Mouse (Mus musculus) heart, postnatal 14 days (tissue): ENCODE measurements around the gene Bcl10. TPM values are rescaled to one million over a fixed set of nuclear protein-coding genes. Genes with fewer than 3 reads are reported as not detected.
"Not testable (repeated sequence)": the region's sequence is repeated elsewhere in the genome, so short reads cannot be mapped to it uniquely, and the experiment has no call there.

Source experiments
- DNase-seq, 2 experiments: peaks; one replicate each; pipeline ENCODE4 v3.0.0; 2021 to 2022
- intact Hi-C: fragments of 180-260 bp; cut with DNase I; formaldehyde crosslinking; loops from one replicate; pipeline ENCODE4 v1.15.1; 2025
- total RNA-seq, 2 experiments: library from RNA; stranded (reverse); gene quantifications; 2 replicates each; pipeline ENCODE4 v1.2.3; 2021

The Bcl10 gene
- total RNA-seq, 2 experiments from 2014 or later: 20.8 to 22.1 TPM

DNA sequence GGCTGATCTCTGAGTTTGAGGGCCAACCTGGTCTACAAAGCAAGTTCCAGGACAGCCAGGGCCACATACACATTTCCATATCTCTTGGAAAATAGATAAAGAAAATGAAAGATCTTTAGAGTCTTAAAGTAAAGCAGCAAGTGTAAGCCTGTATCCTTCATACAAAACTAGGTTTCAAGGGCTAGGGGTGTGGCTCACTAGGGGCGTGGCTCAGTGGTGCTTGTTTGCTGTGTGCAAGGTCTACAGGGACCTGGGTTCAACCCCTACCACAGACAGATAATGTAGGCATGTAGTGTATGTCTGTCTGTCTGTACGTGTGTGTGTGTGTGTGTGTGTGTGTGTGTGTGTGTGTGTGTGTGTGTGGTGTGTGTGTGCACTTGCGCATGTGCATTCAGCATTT lies 23.3 kb downstream of the Bcl10 start:
- DNase-seq: no peak
- intact Hi-C loops: no loop called here

DNA sequence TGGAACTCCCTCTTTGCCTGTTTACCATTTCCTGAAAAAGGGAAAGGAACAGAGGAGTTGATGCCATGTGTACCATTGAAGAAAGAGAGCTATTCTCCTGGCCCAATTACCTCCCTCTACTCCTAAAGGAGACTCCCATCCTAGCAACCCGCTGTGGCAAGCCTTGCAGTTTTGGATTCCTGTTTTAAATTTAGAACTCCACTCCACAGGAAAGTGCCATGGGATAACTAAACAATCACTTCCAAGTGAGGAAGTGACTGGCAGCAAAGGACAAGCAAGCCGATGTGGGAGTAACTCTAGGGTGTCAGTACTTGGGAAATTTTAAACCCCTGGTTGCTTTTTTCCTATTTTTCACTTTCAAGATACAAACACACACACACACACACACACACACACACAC lies 24.1 kb downstream of the Bcl10 start:
- intact Hi-C loops: no loop called here
- DNase-seq: no peak

- intact Hi-C loops: no loop called here
- DNase-seq: no peak
Measured at GRCm38 (mm10) chr3:145947539-145948204, 25.1 kb downstream of the Bcl10 start.

DNA sequence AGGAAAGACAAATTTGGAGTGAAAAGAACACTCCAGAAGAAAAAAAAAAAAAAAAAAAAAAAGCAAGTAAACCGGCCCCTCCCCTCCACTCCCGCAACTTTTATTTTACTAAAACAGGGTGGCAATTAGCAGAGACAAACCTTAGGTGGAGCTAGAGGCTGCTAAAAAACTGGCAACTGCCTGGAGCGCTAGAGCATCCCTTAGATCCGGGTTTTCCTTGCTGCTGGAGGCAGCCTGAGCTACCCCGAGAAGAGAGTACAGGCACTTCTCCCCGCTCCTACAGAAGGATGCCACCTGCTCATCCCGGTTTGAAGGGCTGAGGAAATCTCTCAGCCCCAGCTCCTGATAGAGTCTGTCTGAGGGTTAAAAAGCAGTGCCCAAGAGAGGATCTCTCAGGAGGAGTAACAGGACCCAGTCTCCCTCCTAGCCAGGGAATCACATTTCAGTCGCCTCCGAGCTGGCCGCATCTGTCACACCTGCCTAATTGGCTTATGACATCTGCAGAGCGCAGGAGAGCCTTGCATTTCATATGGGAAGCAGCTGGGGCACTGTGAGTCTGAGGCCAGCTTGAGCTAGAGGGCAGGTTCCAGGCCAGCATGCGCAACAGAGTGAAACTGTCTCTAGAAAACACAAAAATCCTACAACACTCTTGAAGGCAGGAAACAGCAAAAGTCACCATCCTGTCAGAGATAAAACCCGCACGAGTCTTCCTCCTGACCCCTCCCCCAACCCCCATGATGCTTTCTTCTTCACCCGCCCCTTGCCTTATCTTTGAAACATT lies 27.6 kb downstream of the Bcl10 start:
- intact Hi-C loops: loop anchor here (5.0 kb wide), 2 partner anchors 37 to 107 kb away; partner anchors contain the start of gene Syde2
- peak; percentile 34 to 53 for DNase-seq

DNA sequence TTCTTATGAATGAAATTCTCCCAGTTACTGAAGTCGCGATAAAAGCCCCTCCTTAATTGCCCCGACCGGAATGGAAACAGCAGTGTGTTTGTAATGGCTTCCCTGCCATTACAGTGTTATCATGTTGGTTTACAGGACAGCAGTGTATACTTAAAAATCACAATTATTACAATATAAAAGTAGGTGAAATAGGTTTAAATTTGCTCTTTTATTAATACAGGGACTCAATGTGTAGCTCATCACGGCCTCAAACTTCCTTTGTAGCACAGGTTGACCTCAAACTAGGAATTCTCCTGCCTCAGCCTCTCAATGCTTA lies 28.2 kb downstream of the Bcl10 start:
- DNase-seq: no peak
- intact Hi-C loops: loop anchor here (5.0 kb wide), 2 partner anchors 37 to 107 kb away; partner anchors contain the start of gene Syde2

DNA sequence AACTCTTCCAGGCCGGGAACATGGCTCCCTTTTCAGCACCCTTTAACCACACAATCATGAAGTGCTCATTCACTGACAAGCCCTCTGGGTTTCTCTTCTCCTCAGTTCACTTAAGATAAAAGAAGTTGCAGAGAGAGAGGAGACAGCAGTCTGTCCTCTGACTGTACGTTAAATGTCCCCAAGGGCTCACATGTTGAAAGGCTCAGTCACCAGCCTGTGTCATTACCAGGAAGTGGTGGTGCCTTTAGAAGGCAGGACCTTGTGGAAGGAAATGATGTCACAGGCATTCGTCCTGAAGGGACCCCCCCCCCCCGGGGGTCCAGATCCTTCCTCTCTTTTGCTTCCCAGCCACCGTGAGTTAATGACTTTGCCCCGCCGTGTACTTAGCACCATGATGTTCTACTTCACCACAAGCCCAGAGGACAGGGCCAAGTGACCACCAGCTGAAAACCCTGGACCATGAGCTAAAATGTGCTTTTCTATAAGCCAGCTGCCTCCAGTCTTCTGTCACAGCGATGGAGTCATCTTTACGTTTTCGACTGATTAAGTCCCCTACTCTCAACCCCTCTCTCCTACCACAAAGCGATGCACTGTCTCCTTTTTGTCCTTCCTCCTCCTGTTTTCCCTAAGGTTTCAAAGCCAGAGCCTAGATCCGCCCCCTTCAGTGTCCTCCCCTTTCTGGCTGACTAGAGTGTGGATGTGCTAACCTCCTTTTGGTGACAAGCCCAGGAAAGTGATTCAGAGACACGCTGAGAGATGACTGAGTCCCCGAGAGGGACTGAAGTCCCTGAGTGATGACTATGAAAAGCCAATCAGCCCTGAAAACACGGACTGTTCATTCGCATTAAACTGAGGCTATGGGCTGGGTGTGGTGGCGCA lies 28.9 kb downstream of the Bcl10 start:
- intact Hi-C loops: loop anchor here (5.0 kb wide), 2 partner anchors 36 to 106 kb away; partner anchors contain the start of gene Syde2

DNA sequence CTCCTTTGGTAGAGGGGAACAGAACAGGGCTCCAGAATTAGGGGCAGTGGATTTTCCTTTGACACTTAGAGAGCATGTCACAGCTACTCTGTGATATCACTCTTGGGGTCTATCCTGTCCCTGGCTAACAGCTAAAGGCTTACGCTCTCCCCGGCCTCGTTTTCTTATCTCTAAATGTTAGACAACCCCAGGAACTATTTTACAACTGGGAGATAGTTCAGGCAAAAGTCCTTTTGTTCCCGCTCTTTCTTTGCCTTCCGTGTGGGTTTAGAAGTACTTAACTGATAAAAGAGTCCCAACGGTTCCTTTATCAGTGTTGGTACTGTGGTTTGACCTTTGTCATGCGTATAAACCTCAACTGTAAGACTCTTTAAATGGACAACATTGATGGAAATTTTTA lies 30.3 kb downstream of the Bcl10 start:
- intact Hi-C loops: loop anchor here (5.0 kb wide), 2 partner anchors 34 to 104 kb away; partner anchors contain the start of gene Syde2
- DNase-seq: no peak

More for the DNA sequence above, 28.9 kb downstream of the Bcl10 start:
- peak; percentile 31 to 51 for DNase-seq

DNA sequence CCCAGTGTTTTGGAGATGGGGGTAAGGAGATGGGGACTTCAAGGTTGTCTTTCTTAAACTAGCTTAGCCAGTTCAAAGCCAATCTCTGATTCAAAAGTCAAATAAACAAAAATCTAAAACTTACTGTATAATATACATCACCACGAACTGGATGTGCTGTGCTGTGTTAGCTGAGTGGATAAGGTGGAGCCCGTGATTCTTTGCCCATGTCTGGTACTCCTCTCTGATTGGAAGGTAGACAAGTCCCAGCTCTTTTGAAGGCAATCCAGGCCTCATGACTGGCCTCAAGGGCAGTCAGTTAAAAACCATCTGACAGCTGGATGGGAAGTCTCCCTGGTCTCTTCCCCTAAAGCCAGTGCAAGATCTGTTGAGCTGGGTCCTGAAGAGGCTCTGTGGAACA lies 30.8 kb downstream of the Bcl10 start:
- no peak for DNase-seq
- intact Hi-C loops: loop anchor here (5.0 kb wide), 2 partner anchors 34 to 104 kb away; partner anchors contain the start of gene Syde2

DNA sequence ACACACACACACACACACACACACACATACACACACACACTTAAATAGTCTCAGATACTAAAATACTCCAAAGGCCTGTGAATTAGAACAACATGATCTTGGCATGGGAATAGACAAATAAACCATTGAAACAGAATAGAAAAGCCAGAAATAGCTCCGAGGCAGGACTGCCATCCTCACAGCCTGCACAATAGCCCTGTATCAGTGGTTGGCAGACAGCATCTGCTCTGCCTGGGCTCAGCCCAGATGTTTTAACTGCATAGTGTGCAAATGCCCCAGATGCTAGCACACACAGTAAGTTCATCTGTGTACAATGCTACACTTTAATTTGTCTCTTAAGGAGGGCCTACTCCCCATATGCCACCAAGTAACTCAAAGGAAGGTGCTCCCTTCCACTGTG lies 37.2 kb downstream of the Bcl10 start:
- DNase-seq: peak in 1 of 2 experiments; percentile 14
- intact Hi-C loops: no loop called here

DNA sequence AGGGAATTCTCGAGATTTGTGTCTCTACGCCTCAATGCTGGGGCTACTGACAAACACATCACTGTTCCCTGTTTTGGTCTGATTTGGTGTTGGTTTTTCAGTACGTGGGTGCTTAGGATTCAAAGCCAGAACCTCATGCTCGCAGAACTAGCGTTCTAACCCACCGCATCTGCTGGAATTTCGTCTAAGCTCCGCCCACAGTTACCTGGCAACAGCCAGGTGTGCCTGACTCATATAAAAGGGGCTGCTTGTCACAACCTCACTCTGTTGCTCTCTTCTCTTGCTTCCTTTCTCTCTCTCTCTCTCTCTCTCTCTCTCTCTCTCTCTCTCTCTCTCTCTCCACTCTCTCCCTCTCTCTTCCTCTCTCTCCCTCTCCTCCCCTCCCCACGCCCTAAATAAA lies 39.8 kb downstream of the Bcl10 start:
- intact Hi-C loops: no loop called here
- DNase-seq: no peak

DNA sequence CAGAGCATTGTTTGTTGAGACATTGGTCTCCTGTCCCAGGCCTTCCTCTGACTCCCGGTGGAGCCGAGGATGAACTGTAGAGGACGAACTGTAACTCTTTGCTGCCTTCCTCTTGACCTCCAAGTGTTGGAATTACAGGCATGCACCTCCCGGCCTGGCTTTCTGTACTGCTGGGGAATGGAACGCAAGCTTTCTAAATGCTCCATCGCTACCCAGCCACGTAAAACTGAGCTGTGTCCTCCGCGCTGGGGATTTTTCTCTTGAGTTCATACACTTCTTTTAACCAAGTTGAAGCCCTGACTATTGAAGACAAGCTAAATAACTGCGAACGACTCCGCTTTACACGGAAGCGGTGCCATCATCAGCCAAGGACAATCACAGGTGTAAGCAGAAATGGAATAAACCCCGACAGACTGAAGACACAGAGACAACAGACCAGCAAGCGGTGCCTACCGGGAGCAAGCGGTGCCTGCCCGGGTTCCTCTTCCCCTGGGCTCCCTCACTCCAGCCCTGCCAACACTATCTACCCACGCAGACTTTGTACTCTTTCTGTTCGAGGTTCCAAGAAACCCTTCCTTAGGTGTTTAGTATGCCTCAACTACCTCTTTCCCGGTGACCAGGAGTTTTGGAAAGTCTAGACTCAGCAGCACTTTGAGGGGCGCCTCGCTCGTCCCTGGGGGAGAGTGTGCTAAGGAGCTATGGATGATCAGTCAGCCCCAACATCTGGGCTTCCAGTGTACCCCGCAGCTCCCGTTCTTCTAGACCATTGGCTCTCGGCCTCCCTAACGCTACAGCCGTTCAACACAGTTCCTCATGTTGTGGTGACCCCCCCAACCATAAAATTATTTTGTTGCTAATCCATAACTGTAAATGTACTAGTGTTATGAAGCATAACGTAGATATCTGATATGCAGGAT lies 40.8 kb downstream of the Bcl10 start:
- intact Hi-C loops: no loop called here
- peak in 1 of 2 experiments; percentile 40 for DNase-seq

DNA sequence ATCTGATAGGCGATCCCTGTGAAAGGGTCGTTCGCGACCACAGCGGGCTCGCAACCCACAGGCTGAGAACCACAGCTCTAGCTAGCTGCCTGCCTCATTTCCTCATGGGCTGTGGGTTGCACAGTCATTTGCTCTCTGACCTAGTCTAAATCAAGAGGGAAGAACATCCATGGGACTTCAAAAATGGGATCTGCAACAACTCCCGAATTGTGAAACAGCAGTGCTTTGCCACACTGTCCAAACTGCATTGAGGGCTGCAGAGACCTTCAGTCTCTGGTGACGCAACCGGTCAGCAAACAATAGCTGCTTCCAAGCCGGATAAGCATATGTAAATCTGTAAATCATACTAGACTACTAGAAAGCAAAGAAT lies 41.4 kb downstream of the Bcl10 start:
- intact Hi-C loops: no loop called here
- DNase-seq: peak in 1 of 2 experiments; percentile 26

DNA sequence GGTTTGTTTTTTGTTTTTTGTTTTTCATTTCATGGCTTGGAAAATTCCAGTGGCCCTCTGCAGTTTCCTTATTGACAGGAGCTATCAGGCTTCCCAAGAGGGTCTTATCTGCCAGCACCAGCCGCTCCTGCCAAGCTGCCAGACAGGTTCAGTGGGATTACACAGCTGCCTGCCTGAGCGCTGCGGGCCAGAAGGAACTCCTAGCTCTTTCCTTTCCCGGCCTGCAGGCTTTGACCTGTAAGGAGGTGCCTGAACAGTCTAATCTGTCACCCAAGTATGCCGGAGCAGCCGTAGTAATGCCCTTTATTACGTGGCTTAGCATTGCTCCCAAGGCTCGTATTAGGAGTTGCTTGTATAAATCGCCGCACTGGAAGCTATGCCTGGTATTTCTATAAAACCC lies 41.9 kb downstream of the Bcl10 start:
- DNase-seq: peak; percentile 57 to 71
- intact Hi-C loops: no loop called here

DNA sequence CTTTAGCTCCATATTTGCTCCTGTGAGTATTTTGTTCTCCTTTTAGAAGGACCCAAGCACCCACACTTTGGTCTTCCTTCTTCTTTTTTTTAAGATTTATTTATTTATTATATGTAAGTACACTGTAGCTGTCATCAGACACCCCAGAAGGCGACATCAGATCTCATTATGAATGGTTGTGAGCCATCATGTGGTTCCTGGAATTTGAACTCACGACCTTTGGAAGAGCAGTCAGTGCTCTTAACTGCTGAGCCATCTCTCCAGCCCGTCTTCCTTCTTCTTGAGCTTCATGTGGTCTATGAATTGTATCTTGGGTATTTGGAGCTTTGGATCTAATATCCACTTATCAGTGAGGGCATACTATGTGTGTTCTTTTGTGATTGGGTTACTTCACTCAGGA lies 43.0 kb downstream of the Bcl10 start:
- not testable (repeated sequence) for DNase-seq

DNA sequence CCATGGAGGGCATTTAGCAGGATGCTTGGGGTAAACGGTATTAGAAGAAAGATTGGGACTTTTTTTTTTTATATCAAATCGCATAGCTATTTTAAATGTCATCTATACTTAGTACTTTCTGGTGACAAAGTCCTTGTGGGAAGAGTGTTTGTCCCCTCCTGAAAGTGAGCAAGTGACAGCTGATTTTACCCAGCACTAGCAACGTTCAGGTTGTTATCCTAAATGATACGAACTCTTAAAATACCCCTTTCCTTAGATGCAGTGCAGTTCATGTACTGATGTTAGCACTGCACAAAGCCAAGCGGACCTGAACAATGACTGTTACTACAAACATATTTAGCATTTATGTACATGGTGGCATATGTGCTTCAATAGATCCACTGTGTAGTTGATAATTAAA lies 44.2 kb downstream of the Bcl10 start:
- intact Hi-C loops: no loop called here
- no peak for DNase-seq

More for the DNA sequence above, 43.0 kb downstream of the Bcl10 start:
- intact Hi-C loops: not testable (repeated sequence)

GRCm38 (mm10) chr3:145969031-145969501 lies 46.5 kb downstream of the Bcl10 start:
- intact Hi-C loops: no loop called here
- no peak for DNase-seq

GRCm38 (mm10) chr3:145971501-145971900 lies 48.9 kb downstream of the Bcl10 start:
- intact Hi-C loops: loop anchor here (2.0 kb wide), 1 partner anchor 13 kb away; no protein-coding TSS in a partner anchor
- no peak for DNase-seq

DNA sequence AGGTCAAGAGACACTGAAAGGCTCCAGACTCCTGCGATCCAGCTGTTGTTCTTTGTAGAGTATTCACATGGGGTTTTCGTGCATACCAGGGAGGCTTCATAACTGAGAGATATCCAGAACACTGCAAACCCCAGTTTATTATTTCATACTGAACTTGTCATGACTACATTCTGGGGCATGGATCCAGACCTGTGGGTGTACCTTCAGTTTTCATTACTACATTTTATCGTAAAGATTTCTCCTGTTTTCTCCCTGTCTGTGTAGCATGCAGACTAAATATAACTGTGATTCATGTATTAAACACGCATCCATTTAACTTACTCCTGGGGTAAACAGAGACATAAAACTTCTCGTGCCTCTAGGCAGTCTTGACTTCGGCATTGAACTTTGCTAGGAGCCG lies 52.4 kb downstream of the Bcl10 start:
- DNase-seq: no peak
- intact Hi-C loops: no loop called here
